Mouse (Mus musculus) stomach, embryonic 16.5 days (tissue): Measurements from ENCODE around the gene Sacs. TPM values are rescaled to one million over a fixed set of nuclear protein-coding genes. Genes with fewer than 3 reads are reported as not detected.
A peak's percentile ranks its signal among the peaks of the same experiment; 100 is the strongest.

Experiments
- ATAC-seq: fragments of 200-750 bp; cut with Nextera tagmentation; 2 replicates; pipeline ENCODE4 v1.8.0; 2017; ENCODE audit warnings: moderate number of reproducible peaks, moderate TSS enrichment; ENCODE audit not compliant: insufficient read depth, low FRiP score
- H3K27ac ChIP-seq: fragments of 300-500 bp; sonication (generic); 2 replicates; pipeline ENCODE4 v1.5.1; 2014; ENCODE audit warnings: low read length
- H3K27me3 ChIP-seq: fragments of 300-500 bp; sonication (generic); 2 replicates; pipeline ENCODE4 v1.6.1; 2014; ENCODE audit warnings: low read length, control low read depth, mixed read lengths; ENCODE audit not compliant: control insufficient read depth, insufficient read depth
- H3K36me3 ChIP-seq: fragments of 300-500 bp; sonication (generic); 2 replicates; pipeline ENCODE4 v1.6.1; 2014; ENCODE audit warnings: low read length; ENCODE audit not compliant: control insufficient read depth, insufficient read depth
- H3K4me1 ChIP-seq: fragments of 300-500 bp; sonication (generic); 2 replicates; pipeline ENCODE4 v1.6.1; 2014; ENCODE audit warnings: low read length, control low read depth, mixed read lengths; ENCODE audit not compliant: control insufficient read depth, insufficient read depth
- H3K4me2 ChIP-seq: fragments of 300-500 bp; sonication (generic); 2 replicates; pipeline ENCODE4 v1.6.1; 2014; ENCODE audit warnings: low read depth, low read length, mixed read lengths
- H3K4me3 ChIP-seq: fragments of 300-500 bp; sonication (generic); replicated peaks from 2 replicates; pipeline ENCODE4 v1.5.1; 2014; ENCODE audit warnings: mild to moderate bottlenecking, low read length
- H3K9ac ChIP-seq: fragments of 300-500 bp; sonication (generic); 2 replicates; pipeline ENCODE4 v1.6.1; 2014; ENCODE audit warnings: low read length
- H3K9me3 ChIP-seq: fragments of 300-500 bp; sonication (generic); replicated peaks from 2 replicates; pipeline ENCODE4 v1.6.1; 2016; ENCODE audit warnings: low read length, control low read depth; ENCODE audit not compliant: control insufficient read depth
- WGBS: fragments of 180-500 bp; shearing (Covaris S2); extraction: QIAGEN DNeasy Blood & Tissue Kit; methylation state at CpG from one replicate; pipeline ENCODE4 v1.1.7; 2014; 5-methylcytosine and 5-hydroxymethylcytosine counted together
- polyA plus RNA-seq: library from polyadenylated mRNA; unstranded; fragments of >200 nt; fragmentation: Nextera tagmentation; extraction: Ambion mirVana; gene quantifications from 2 replicates; pipeline ENCODE4 v1.2.1, GENCODE M21; 2015

Gene Sacs
- 1.9 and 2.4 TPM in 2 replicates for polyA plus RNA-seq

GRCm38 (mm10) chr14:61137994-61138726, at the start of gene Sacs:
Gene Sacs (plus strand): TSS chr14:61138457.
- H3K9me3 ChIP-seq = no peaks in the 10 kb centered on the region
- no peaks in the 10 kb centered on the region for H3K27me3 ChIP-seq
- WGBS = 6% methylated on average over 23 of the region's 23 CpGs
- peak within 1 kb of the TSS; percentile 45 for H3K4me3 ChIP-seq
- no peak within 1 kb of the TSS for H3K27ac ChIP-seq
- peak within 1 kb of the TSS; percentile 54 for H3K4me2 ChIP-seq
- no peaks in the 10 kb centered on the region for H3K36me3 ChIP-seq
- no peak for ATAC-seq
- H3K9ac ChIP-seq = peak within 1 kb of the TSS; percentile 67
- H3K4me1 ChIP-seq = no peaks in the 10 kb centered on the region; the same call in 1 of the 2 replicates

GRCm38 (mm10) chr14:61090955-61091354, 47.3 kb upstream of the Sacs start:
- Histone ChIP-seq H3K9ac (no peak overlapping the region), H3K36me3 (no peaks in the 10 kb centered on the region), H3K27ac (no peak overlapping the region), H3K9me3 (no peaks in the 10 kb centered on the region), H3K4me2 (no peak overlapping the region), H3K27me3 (no peaks in the 10 kb centered on the region), H3K4me3 (no peak overlapping the region), H3K4me1 (no peaks in the 10 kb centered on the region)
- WGBS = 78% methylated on average over 5 of the region's 5 CpGs
- no peak for ATAC-seq

GRCm38 (mm10) chr14:61092073-61092472, 46.2 kb upstream of the Sacs start:
- H3K36me3 ChIP-seq = no peaks in the 10 kb centered on the region
- no peak for ATAC-seq
- no peaks in the 10 kb centered on the region for H3K27me3 ChIP-seq
- H3K4me2 ChIP-seq = no peak overlapping the region
- H3K9me3 ChIP-seq = no peaks in the 10 kb centered on the region
- H3K27ac ChIP-seq = no peak overlapping the region
- no peaks in the 10 kb centered on the region for H3K4me1 ChIP-seq
- no peak overlapping the region for H3K4me3 ChIP-seq
- 84% methylated on average over 3 of the region's 3 CpGs for WGBS
- H3K9ac ChIP-seq = no peak overlapping the region

- H3K4me3 ChIP-seq = no peak overlapping the region
- no peaks in the 10 kb centered on the region for H3K9me3 ChIP-seq
- WGBS = 64% methylated on average over 12 of the region's 12 CpGs
- H3K4me1 ChIP-seq = no peaks in the 10 kb centered on the region
- H3K4me2 ChIP-seq = no peak overlapping the region
- H3K9ac ChIP-seq = no peak overlapping the region
- H3K27me3 ChIP-seq = no peaks in the 10 kb centered on the region
- no peak overlapping the region for H3K27ac ChIP-seq
- no peak for ATAC-seq
- H3K36me3 ChIP-seq = no peaks in the 10 kb centered on the region
These were observed 40.2 kb upstream of the Sacs start for GRCm38 (mm10) chr14:61097974-61098625.

- H3K9ac ChIP-seq = no peak overlapping the region
- H3K27ac ChIP-seq = no peak overlapping the region
- no peak overlapping the region for H3K4me2 ChIP-seq
- H3K27me3 ChIP-seq = no peaks in the 10 kb centered on the region
- 87% methylated on average over 6 of the region's 6 CpGs for WGBS
- ATAC-seq = no peak
- no peak overlapping the region for H3K4me3 ChIP-seq
- no peaks in the 10 kb centered on the region for H3K4me1 ChIP-seq
- H3K36me3 ChIP-seq = no peaks in the 10 kb centered on the region
- no peaks in the 10 kb centered on the region for H3K9me3 ChIP-seq
These were observed 37.5 kb upstream of the Sacs start for GRCm38 (mm10) chr14:61100736-61101135.

GRCm38 (mm10) chr14:61106404-61106803, 31.9 kb upstream of the Sacs start:
- peak; percentile 66; the same call in 1 of the 2 replicates for ATAC-seq
- H3K4me1 ChIP-seq = peaks cover 5% of the 10 kb centered on the region; the same call in 1 of the 2 replicates
- no peaks in the 10 kb centered on the region for H3K36me3 ChIP-seq
- no peak overlapping the region for H3K9ac ChIP-seq
- WGBS = 50% methylated on average over 8 of the region's 8 CpGs
- no peak overlapping the region for H3K4me2 ChIP-seq
- H3K4me3 ChIP-seq = no peak overlapping the region
- peak overlapping the region; percentile 42; the same call in 1 of the 2 replicates for H3K27ac ChIP-seq
- H3K9me3 ChIP-seq = no peaks in the 10 kb centered on the region
- H3K27me3 ChIP-seq = no peaks in the 10 kb centered on the region

- Histone ChIP-seq H3K36me3 (no peaks in the 10 kb centered on the region), H3K4me2 (no peak overlapping the region), H3K9ac (no peak overlapping the region), H3K27ac (no peak overlapping the region), H3K27me3 (no peaks in the 10 kb centered on the region), H3K4me1 (peaks cover 5% of the 10 kb centered on the region; the same call in 1 of the 2 replicates), H3K9me3 (no peaks in the 10 kb centered on the region), H3K4me3 (no peak overlapping the region)
- ATAC-seq = no peak
- 81% methylated on average over 2 of the region's 2 CpGs for WGBS
These were observed 29.6 kb upstream of the Sacs start for GRCm38 (mm10) chr14:61108625-61109024.

- peak; percentile 50; the same call in 1 of the 2 replicates for ATAC-seq
These were observed 25.9 kb upstream of the Sacs start for GRCm38 (mm10) chr14:61112404-61112803.

GRCm38 (mm10) chr14:61124755-61125154, 13.5 kb upstream of the Sacs start:
- H3K36me3 ChIP-seq = no peaks in the 10 kb centered on the region
- H3K9ac ChIP-seq = no peak overlapping the region
- no peak for ATAC-seq
- no peak overlapping the region for H3K4me3 ChIP-seq
- H3K27ac ChIP-seq = no peak overlapping the region
- no peak overlapping the region for H3K4me2 ChIP-seq
- no peaks in the 10 kb centered on the region for H3K4me1 ChIP-seq
- H3K27me3 ChIP-seq = no peaks in the 10 kb centered on the region
- no peaks in the 10 kb centered on the region for H3K9me3 ChIP-seq
- WGBS = 77% methylated on average over 5 of the region's 5 CpGs

More at GRCm38 (mm10) chr14:61112404-61112803, 25.9 kb upstream of the Sacs start:
- Histone ChIP-seq H3K27ac (no peak overlapping the region), H3K4me2 (no peak overlapping the region), H3K4me3 (no peak overlapping the region), H3K36me3 (no peaks in the 10 kb centered on the region), H3K27me3 (no peaks in the 10 kb centered on the region), H3K9me3 (no peaks in the 10 kb centered on the region), H3K4me1 (no peaks in the 10 kb centered on the region), H3K9ac (no peak overlapping the region)
- WGBS = 4% methylated on average over 11 of the region's 11 CpGs
